In genomic region chrX:7664791-7665190, GRCm38 (mm10) we compare ENCODE assay signal across 16 mouse cellular contexts. TPM values are rescaled to one million over a fixed set of nuclear protein-coding genes. Genes with fewer than 3 reads are reported as not detected.
A peak's percentile ranks its signal among the peaks of the same experiment; 100 is the strongest.
DNase-seq lines count a peak whose midpoint lies in the region.
"Had no signal": no experiment of that assay in that cellular context is flagged by ENCODE, and none has a peak within 500 bp of the region (broad histone marks: within the 10 kb centered on the region; RNA-seq: fewer than 3 reads in every experiment).

No protein-coding gene starts in this region.

- H3K4me1 ChIP-seq in heart, embryonic 10.5 days = no peaks in the 10 kb centered on the region
- H3K4me1 ChIP-seq in brown adipose tissue, adult 24 weeks (ENCODE audit: control insufficient read depth, insufficient read depth, insufficient read length, low read length) = peaks cover 4% of the 10 kb centered on the region
- H3K4me1 ChIP-seq: neural tube, embryonic 12.5 days had no signal

- H3K36me3 ChIP-seq in heart, embryonic 10.5 days = peaks cover 30% of the 10 kb centered on the region
- H3K36me3 ChIP-seq: neural tube, embryonic 12.5 days had no signal

- peak; percentile 56 for DNase-seq in adrenal gland, adult 2 months
- no peak for DNase-seq in adrenal gland, adult 18-20 months (ENCODE audit: low spot score in 2 of 2)
- peak; percentile 41 for DNase-seq in heart, adult 8-10 months (ENCODE audit: low spot score)
- no peak for DNase-seq in heart, embryonic 10.5 days (ENCODE audit: low spot score)
- DNase-seq in cerebellum, postnatal 14 days = peak; percentile 86 to 87
- DNase-seq in right cerebral cortex, postnatal 36 days (ENCODE audit: low spot score in 2 of 2) = no peak
- DNase-seq in c-Kit-positive CD71-positive TER-119-positive erythroid progenitor cells, embryonic 14.5 days (ENCODE audit: low spot score) = no peak
- DNase-seq: gastrocnemius, postnatal 10 days; kidney, postnatal 36 days; lung, embryonic 14.5 days; right cerebral cortex, postnatal 4 days; thymus, adult 2 months had no signal

- 83% methylated on average over 11 of the region's 11 CpGs for WGBS in heart, embryonic 10.5 days

- no peaks in the 10 kb centered on the region for H3K27me3 ChIP-seq in heart, embryonic 10.5 days (ENCODE audit: insufficient read depth, poor library complexity, severe bottlenecking)
- H3K27me3 ChIP-seq: CH12.LX; neural tube, embryonic 12.5 days had no signal

- H3K4me3 ChIP-seq in heart, embryonic 10.5 days = no peak overlapping the region
- no peak overlapping the region for H3K4me3 ChIP-seq in brown adipose tissue, adult 24 weeks (ENCODE audit: insufficient read depth, low read depth, low read length)
- H3K4me3 ChIP-seq: neural tube, embryonic 12.5 days had no signal

- H3K27ac ChIP-seq in heart, embryonic 10.5 days = no peak overlapping the region
- peak overlapping the region; percentile 93 for H3K27ac ChIP-seq in brown adipose tissue, adult 24 weeks (replicated peaks; ENCODE audit: low read depth, low read length)
- H3K27ac ChIP-seq: neural tube, embryonic 12.5 days had no signal

- H3K9me3 ChIP-seq in heart, embryonic 10.5 days = no peaks in the 10 kb centered on the region
- H3K9me3 ChIP-seq: neural tube, embryonic 12.5 days had no signal

RNA-seq across cellular contexts. Expression of gene Plp2, which starts 6.4 kb away (rescaled TPM):
- 10 to 100 TPM; 72.7 to 93.7 TPM for total RNA-seq in adrenal gland, adult 2 months (2021)
- 87.0 and 88.3 TPM in 2 replicates for polyA plus RNA-seq in adrenal gland, adult 2 months (2012; rRNA removed)
- 10 to 100 TPM; 54.4 to 68.4 TPM for total RNA-seq in adrenal gland, adult 18-20 months (2021)
- 10 to 100 TPM; 39.8 to 56.9 (median 51.1) TPM for total RNA-seq in heart, adult 8-10 months (2022)
- 147 and 155 TPM in 2 replicates for polyA plus RNA-seq in heart, embryonic 10.5 days (2016; fragmentation: Nextera tagmentation; extraction: Ambion mirVana)
- polyA plus RNA-seq in brown adipose tissue, adult 24 weeks (2012; ENCODE audit: insufficient read depth, insufficient read length, missing spikeins) = 27.0 and 31.6 TPM in 2 replicates

RNA-seq across cellular contexts. Expression of gene Prickle3, which starts 7.7 kb away (rescaled TPM):
- 10 to 100 TPM in 1 of 2 experiments, 1 to 10 TPM in 1; 10.0 to 12.3 TPM for total RNA-seq in adrenal gland, adult 2 months (2021)
- polyA plus RNA-seq in adrenal gland, adult 2 months (2012; rRNA removed) = 46.0 and 46.4 TPM in 2 replicates
- 10 to 100 TPM in 1 of 2 experiments, 1 to 10 TPM in 1; 8.8 to 11.7 TPM for total RNA-seq in adrenal gland, adult 18-20 months (2021)
- total RNA-seq in heart, adult 8-10 months (2022) = 10 to 100 TPM; 18.8 to 22.2 (median 19.5) TPM
- polyA plus RNA-seq in heart, embryonic 10.5 days (2016; fragmentation: Nextera tagmentation; extraction: Ambion mirVana) = 6.7 and 8.0 TPM in 2 replicates
- 6.3 and 8.3 TPM in 2 replicates for polyA plus RNA-seq in brown adipose tissue, adult 24 weeks (2012; ENCODE audit: insufficient read depth, insufficient read length, missing spikeins)

RNA-seq across cellular contexts. Expression of gene Magix, which starts 16.3 kb away (rescaled TPM):
- under 1 TPM; 0.35 to 0.76 TPM for total RNA-seq in adrenal gland, adult 2 months (2021)
- 0.77 and 2.5 TPM in 2 replicates for polyA plus RNA-seq in adrenal gland, adult 2 months (2012; rRNA removed)
- total RNA-seq in adrenal gland, adult 18-20 months (2021) = under 1 TPM; 0.46 to 0.64 TPM
- 10 to 100 TPM; 26.1 to 30.3 (median 28.8) TPM for total RNA-seq in heart, adult 8-10 months (2022)
- polyA plus RNA-seq in heart, embryonic 10.5 days (2016; fragmentation: Nextera tagmentation; extraction: Ambion mirVana) = 0.05 and 0.06 TPM in 2 replicates
- 2.9 and 3.4 TPM in 2 replicates for polyA plus RNA-seq in brown adipose tissue, adult 24 weeks (2012; ENCODE audit: insufficient read depth, insufficient read length, missing spikeins)
- total RNA-seq: CH12.LX; common myeloid progenitor, adult 5-6 weeks had no signal
- polyA plus RNA-seq: neural tube, embryonic 12.5 days had no signal

RNA-seq across cellular contexts. Expression of gene Syp, which starts 26.5 kb away (rescaled TPM):
- 10 to 100 TPM; 34.3 to 81.7 TPM for total RNA-seq in adrenal gland, adult 2 months (2021)
- 20.4 and 21.6 TPM in 2 replicates for polyA plus RNA-seq in adrenal gland, adult 2 months (2012; rRNA removed)
- 10 to 100 TPM; 46.1 to 70.5 TPM for total RNA-seq in adrenal gland, adult 18-20 months (2021)
- 1 to 10 TPM; 2.9 to 5.4 (median 3.8) TPM for total RNA-seq in heart, adult 8-10 months (2022)
- 0.91 and 1.1 TPM in 2 replicates for polyA plus RNA-seq in heart, embryonic 10.5 days (2016; fragmentation: Nextera tagmentation; extraction: Ambion mirVana)
- polyA plus RNA-seq in brown adipose tissue, adult 24 weeks (2012; ENCODE audit: insufficient read depth, insufficient read length, missing spikeins) = 13.0 and 15.6 TPM in 2 replicates
- total RNA-seq: common myeloid progenitor, adult 5-6 weeks had no signal

RNA-seq across cellular contexts. Expression of gene Gpkow, which starts 32.1 kb away (rescaled TPM):
- 10 to 100 TPM; 55.7 to 58.4 TPM for total RNA-seq in adrenal gland, adult 2 months (2021)
- polyA plus RNA-seq in adrenal gland, adult 2 months (2012; rRNA removed) = 4.2 and 5.4 TPM in 2 replicates
- 10 to 100 TPM; 48.0 to 59.9 TPM for total RNA-seq in adrenal gland, adult 18-20 months (2021)
- total RNA-seq in heart, adult 8-10 months (2022) = 10 to 100 TPM; 18.3 to 21.9 (median 21.3) TPM
- 38.1 and 38.5 TPM in 2 replicates for polyA plus RNA-seq in heart, embryonic 10.5 days (2016; fragmentation: Nextera tagmentation; extraction: Ambion mirVana)
- polyA plus RNA-seq in brown adipose tissue, adult 24 weeks (2012; ENCODE audit: insufficient read depth, insufficient read length, missing spikeins) = 17.4 and 24.4 TPM in 2 replicates

Comparison
In these comparisons a context has a peak if more than half of its experiments do, and no peak if none do; other contexts are left out.
1. DNase-seq: peak in adrenal gland, adult 2 months (single experiment), heart, adult 8-10 months (single experiment) and cerebellum, postnatal 14 days (2 of 2); none in adrenal gland, adult 18-20 months (0 of 2), heart, embryonic 10.5 days (single experiment), right cerebral cortex, postnatal 36 days (0 of 2) and c-Kit-positive CD71-positive TER-119-positive erythroid progenitor cells, embryonic 14.5 days (single experiment).
2. RNA of gene Magix, which starts 16.3 kb away (total RNA-seq): 26.1 to 30.3 TPM in heart, adult 8-10 months; 0.35 to 0.76 TPM in adrenal gland, adult 2 months and 0.46 to 0.64 TPM in adrenal gland, adult 18-20 months; every median in the first group is over 10 times any median in the second.